Comparison of ENCODE assay signal across 15 mouse cellular contexts in genomic region chr11:64805567-64805966, GRCm38 (mm10).
"Had no signal": no experiment of that assay in that cellular context is flagged by ENCODE, and none has a peak within 500 bp of the region (broad histone marks: within the 10 kb centered on the region; RNA-seq: fewer than 3 reads in every experiment).

No protein-coding gene starts in this region.

- H3K4me1 ChIP-seq: stomach, embryonic 15.5 days had no signal

- H3K9me3 ChIP-seq: neural tube, embryonic 13.5 days; neural tube, embryonic 15.5 days; stomach, embryonic 15.5 days had no signal

- H3K4me2 ChIP-seq: neural tube, embryonic 13.5 days; neural tube, embryonic 15.5 days; stomach, embryonic 15.5 days had no signal

- H3K27ac ChIP-seq: neural tube, embryonic 13.5 days; neural tube, embryonic 15.5 days; stomach, embryonic 15.5 days; stomach, postnatal 0 days had no signal

- H3K27me3 ChIP-seq: neural tube, embryonic 13.5 days; neural tube, embryonic 15.5 days; stomach, embryonic 15.5 days had no signal

- H3K9ac ChIP-seq: neural tube, embryonic 13.5 days; neural tube, embryonic 15.5 days; stomach, embryonic 15.5 days had no signal

- H3K36me3 ChIP-seq: neural tube, embryonic 13.5 days; neural tube, embryonic 15.5 days; stomach, embryonic 15.5 days had no signal

- H3K4me3 ChIP-seq: neural tube, embryonic 13.5 days; neural tube, embryonic 15.5 days; stomach, embryonic 15.5 days had no signal

- DNase-seq: retina, postnatal 1 day; right cerebral cortex, adult 18-20 months; right cerebral cortex, postnatal 14 days; right cerebral cortex, postnatal 25 days; right cerebral cortex, postnatal 4 days; thymus, adult 18-20 months; thymus, adult 2 months; thymus, postnatal 14 days; thymus, postnatal 25 days; thymus, postnatal 36 days; thymus, postnatal 4 days had no signal
